Mouse (Mus musculus): ENCODE results near the gene Npas3.

Gene Npas3

DNA sequence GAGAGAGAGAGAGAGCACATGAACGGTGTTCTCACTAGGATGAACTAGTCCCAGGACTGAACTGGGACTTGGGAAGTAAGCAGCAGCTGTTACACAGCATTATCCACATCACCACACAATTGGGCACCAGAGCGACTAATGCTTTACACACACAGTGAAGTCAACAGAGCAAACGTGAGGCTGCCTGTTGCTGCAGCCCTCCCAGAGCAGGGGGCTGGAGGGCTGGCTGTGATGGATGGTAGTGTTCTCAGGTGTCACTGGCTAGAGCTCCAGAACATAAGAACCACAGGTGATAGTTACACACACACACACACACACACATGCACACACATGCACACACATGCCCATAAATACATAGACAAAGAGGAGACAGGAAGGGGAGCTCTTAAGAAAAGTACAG is 626.7 kb downstream of the Npas3 start:
- no peak for DNase-seq

- DNase-seq = no peak
Observed at GRCm38 (mm10) chr12:53876693-53877092, 628.2 kb downstream of the Npas3 start.

DNA sequence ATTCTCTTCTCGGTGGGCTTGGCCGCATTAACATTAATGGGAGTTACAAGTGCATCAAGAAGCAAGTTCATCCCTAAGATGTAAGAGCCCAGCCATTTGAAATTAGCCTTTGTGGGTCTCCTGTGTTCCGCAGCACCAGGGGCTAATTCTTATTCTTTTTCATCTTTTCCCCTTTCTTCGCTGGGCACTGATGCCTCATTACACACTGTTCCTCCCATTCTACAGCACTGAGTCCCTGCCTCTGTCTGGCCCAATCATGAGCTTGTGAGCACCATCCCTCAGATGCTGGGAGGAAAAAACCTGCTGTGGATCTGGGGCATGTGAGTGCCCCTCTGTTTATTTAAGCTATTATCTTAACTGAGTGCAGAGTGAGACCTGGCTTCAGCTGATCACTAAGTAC is 633.2 kb downstream of the Npas3 start:
- DNase-seq = no peak

GRCm38 (mm10) chr12:53882863-53883262 is 634.4 kb downstream of the Npas3 start:
- no peak for DNase-seq

DNA sequence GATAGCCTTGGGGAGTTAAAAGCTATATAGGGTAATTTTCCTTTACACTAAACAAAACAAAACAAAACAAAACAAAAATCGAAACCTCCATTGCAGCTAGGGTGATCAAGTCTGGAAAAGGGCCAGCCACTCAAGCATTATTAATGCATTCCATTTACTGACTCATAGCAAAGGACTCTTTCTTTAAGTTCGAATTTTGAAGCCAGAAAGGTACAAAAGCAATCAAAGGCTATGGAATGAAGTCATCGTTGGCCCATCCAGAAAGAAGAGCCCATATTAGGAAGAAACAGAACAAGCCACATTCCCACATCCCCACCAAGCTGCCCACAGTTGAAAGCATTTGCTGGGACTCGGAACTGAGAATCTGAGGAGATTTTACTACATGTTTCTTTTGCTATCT is 640.1 kb downstream of the Npas3 start:
- DNase-seq = peak in 1 of 2 experiments; percentile 25

DNA sequence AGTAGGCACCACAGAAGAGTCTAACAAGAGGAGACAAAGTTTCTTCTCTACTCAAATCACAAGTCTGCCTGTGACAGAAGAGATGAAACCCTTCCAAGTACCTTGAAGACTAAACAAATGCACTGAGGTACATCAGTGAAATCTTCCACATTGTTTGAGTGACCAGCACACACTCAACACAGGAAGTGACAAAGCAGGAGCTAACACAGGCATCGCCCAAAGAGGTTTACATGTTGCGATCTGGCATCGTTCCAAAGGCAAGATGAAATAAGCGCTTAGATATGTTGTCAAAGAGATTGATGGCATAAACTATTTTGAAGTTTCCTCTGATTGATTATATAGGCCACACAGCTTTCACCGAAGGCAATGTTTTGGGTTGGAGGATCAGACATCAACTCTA is 647.4 kb downstream of the Npas3 start:
- no peak for DNase-seq

DNA sequence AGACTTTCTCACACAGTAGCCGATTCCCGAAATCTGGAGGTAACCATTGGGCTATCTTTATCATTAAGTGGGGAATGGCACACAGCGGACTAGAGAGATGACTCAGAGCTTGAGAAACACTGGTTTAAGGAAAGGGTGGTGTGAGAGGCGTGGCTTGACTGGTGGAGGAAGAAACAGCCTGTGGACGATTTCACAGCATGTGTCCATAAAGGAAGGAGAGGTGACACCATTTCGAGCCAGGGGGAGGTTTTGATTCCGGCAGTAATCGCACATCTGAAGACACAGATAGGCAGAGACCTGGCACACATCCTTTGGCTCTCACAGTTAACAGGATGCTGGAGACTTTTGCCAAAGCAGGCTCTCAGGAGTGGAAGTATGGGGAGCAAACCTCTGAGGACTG is 660.3 kb downstream of the Npas3 start:
- DNase-seq = peak in 1 of 2 experiments; percentile 8

- no peak for DNase-seq
Observed at GRCm38 (mm10) chr12:53910192-53910591, 661.7 kb downstream of the Npas3 start.

DNA sequence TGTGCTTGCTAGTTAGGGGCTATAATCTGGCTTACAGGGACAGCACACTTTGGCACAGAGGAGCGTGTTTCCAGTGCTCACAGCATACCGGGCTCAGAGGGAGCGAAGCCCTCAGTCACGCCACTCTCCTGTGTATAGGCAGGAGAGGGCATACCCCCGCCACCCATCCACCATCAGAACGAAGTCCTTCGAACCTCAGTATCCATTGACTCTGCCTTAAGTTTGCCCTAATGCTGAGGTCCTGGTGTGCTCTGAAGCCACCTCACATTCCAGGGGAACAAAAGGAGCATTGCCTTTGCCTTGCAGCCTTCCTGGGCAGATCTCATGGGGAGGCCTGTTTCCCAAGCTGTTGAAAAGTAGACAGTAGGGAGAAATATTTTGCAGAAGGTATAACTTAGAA is 673.7 kb downstream of the Npas3 start:
- no peak for DNase-seq

- no peak for DNase-seq
Observed at GRCm38 (mm10) chr12:53948826-53949225, 700.3 kb downstream of the Npas3 start.

GRCm38 (mm10) chr12:53962004-53962403 is 713.5 kb downstream of the Npas3 start:
- no peak for DNase-seq

- no peak for DNase-seq
Observed at GRCm38 (mm10) chr12:53963534-53963933, 715.1 kb downstream of the Npas3 start.

- no peak for DNase-seq
Observed at GRCm38 (mm10) chr12:53969378-53970174, 721.1 kb downstream of the Npas3 start.

GRCm38 (mm10) chr12:53970721-53971120 is 722.2 kb downstream of the Npas3 start:
- DNase-seq = no peak

DNA sequence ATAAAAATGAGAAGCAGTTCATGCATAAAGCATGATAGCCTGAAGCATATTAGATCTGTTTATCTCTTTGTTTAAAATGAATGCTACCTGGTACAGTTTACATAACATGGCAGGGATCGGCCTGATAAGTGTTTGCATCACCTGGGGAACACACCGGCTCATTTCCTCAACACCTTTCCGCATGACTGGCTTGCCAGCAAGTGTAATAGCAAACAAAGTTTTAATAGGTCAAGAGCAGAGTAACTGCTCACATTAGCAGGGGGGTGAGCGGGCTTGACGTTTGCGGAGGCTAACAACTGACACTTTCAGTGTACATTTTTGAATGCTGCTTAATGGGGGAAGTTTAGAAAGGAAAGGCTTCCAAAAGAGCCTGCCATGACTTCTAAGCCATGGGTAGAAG is 724.9 kb downstream of the Npas3 start:
- DNase-seq = no peak

DNA sequence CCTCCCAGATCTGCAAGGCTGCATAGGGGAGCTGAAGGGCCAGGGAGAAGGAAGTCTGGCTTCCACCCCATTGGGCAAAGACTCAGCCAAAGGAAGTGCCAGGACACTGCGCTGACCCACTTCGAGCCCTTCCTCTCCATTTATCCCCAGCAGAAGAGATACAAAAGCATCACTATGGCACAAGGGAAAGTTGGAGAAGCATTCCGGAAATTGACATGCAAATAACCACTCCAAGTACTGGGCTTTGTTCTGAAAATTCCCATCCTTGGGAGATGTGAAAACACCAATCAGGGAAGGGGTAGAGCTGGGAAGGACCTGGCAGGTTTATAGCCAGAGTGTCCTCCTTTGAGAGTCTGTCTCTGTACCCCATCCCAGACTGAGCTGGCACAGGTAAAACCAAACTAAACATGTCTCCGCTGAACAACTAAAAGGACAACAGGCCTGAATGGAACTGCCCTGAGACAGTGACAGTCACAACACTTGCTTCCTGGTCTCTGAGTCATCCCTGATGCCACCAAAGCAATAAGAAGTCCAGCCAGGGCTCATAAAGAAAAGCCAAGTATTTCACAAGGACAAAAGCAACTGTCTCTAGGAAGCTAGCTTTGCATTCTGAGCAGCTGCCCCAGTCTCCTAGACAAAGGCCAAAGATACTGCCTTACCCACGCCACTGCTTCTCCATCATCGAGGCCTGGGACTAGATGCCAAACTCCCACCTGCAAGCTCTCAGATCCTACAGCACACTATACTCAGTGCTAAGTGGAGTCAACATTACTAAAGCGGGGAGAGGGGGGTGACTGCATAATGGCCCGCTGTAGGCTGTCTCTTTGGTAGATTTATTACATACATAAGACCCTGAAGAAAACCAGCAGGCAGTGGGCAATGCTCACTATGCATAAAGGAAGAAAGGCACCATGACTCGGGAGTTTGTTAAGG is 733.4 kb downstream of the Npas3 start:
- peak; percentile 28 to 47 for DNase-seq

DNA sequence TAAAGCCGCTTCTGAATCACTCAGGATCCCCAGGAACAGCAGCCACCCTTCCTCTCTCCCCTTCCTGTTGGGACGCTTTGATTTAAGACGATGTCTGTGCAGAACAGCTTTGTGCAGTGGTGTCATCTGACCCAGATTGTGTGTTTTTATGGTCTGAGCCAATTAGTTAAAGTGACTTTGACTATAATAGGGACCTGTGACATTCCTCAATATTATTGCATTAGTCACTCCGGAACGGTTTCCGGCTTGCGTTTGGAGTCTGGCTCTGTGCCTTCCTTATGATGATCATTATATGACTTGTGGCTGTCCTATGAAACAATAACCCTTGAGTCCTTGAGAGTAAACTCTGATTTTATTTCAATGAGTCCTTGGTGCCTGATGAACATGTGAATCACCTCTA is 735.5 kb downstream of the Npas3 start:
- DNase-seq = no peak

DNA sequence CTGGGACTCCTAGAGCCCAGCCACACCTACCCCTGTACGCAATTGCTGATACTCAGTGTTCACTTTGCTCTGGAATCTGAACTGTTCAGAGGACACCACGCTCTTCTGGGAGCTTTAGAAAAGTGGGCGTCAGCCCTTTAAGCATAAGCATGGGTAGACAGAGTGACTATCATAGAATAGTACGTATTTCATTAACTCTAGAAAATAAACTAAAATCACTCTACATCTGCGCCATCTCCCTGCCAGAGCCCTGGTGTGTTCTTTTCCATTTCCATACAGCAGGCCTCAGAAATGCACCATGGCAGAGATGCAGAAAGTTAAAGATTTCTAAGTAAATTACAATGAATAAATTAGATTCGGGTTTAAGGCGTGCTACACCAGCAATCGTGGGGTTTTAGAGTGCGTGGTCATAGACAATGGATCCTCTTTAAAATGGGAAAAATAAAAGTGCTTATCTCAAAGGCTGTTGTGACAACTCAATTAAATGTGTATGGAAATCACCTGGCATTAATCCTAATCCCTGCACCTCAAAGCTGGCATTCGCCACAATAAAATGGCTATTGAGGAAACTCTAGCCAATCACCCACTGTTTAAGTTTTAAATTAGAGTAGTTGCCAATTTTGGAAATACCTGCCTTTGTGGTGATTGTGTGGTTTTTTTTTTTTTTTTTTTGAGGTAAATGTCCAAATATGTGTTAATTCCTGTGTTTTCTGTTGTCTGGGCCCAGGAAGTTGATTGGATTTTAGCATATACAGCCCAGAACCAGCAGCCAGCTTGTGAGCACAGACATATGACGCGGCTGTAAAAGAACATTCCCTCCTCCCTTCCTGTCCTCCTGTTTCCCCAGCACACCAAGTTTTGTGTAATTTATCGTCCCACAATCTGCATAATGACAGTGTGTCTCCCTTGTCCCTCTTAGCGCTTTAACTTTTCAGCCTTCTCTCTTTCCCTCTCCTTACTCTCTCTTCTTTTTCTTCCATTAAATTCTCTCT is 737.7 kb downstream of the Npas3 start:
- no peak for DNase-seq

DNA sequence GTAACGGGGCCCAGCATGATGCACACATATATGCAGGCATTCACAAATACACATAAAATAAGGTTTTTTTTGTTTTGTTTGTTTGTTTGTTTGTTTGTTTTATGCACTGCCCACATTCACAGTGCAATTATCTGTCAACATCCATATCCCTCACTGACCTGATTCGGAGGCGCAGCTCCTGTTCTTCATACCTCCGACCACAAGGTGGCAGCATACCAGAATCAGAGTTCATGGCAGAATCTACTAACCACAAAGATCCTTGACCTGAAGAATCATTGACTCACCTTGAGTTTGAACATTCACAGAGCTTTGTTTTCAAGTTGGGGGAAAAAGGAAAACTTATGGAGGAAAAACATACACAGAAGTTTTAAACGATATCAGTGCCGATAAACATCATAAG is 743.9 kb downstream of the Npas3 start:
- peak in 1 of 2 experiments; percentile 12 for DNase-seq

GRCm38 (mm10) chr12:53995710-53996109 is 747.2 kb downstream of the Npas3 start:
- DNase-seq = peak; percentile 23 to 26

GRCm38 (mm10) chr12:53997141-53997540 is 748.7 kb downstream of the Npas3 start:
- DNase-seq = no peak

All from cerebellum, postnatal 14 days (tissue).